10 mouse cellular contexts compared by ENCODE assay signal in genomic region chr5:112296404-112297181, GRCm38 (mm10). TPM values are rescaled to one million over a fixed set of nuclear protein-coding genes. Genes with fewer than 3 reads are reported as not detected.
A peak's percentile ranks its signal among the peaks of the same experiment; 100 is the strongest.
DNase-seq lines count a peak whose midpoint lies in the region; ATAC-seq and TF ChIP-seq lines count a peak whose summit lies in the region.
"Had no signal": no experiment of that assay in that cellular context is flagged by ENCODE, and none has a peak within 500 bp of the region (broad histone marks: within the 10 kb centered on the region; RNA-seq: fewer than 3 reads in every experiment).

No protein-coding gene starts in this region.

- peak overlapping the region; percentile 81 for H3K27ac ChIP-seq in liver, embryonic 11.5 days (ENCODE audit: low read depth, low read length)

- 49% methylated on average over 6 of the region's 6 CpGs for whole genome bisulfite sequencing in liver, embryonic 11.5 days

- DNase-seq in adrenal gland, postnatal 36 days: peak; percentile 57 to 73
- DNase-seq in adrenal gland, adult 8-10 months: no peak
- DNase-seq in kidney, postnatal 10 days: peak; percentile 51
- no peak for DNase-seq in kidney, adult 8-10 months
- peak; percentile 54 for DNase-seq in G1E (ENCODE audit: low spot score)
- DNase-seq in liver, embryonic 11.5 days (ENCODE audit: low spot score): no peak
- no peak for DNase-seq in cerebellum, adult 18-20 months
- no peak for DNase-seq in left cerebral cortex, postnatal 4 days
- DNase-seq: spleen, adult 18-20 months had no signal

- ATAC-seq in G1E (ENCODE audit: extremely low read depth, insufficient number of reproducible peaks, low FRiP score, poor library complexity, severe bottlenecking): peak; percentile 9; the same call in 1 of the 2 replicates
- peak; percentile 78 for ATAC-seq in liver, embryonic 11.5 days (replicated peaks; ENCODE audit: low FRiP score)

- H3K4me2 ChIP-seq in liver, embryonic 11.5 days: peak overlapping the region; percentile 37

- no peaks in the 10 kb centered on the region for H3K9me3 ChIP-seq in G1E (replicated peaks)
- no peaks in the 10 kb centered on the region for H3K9me3 ChIP-seq in liver, embryonic 11.5 days (ENCODE audit: control insufficient read depth, low read length)

- no peak overlapping the region; the same call in 1 of the 2 replicates for H3K4me3 ChIP-seq in G1E (ENCODE audit: low read depth, low read length)
- H3K4me3 ChIP-seq in liver, embryonic 11.5 days (ENCODE audit: low read depth, low read length): no peak overlapping the region

- H3K36me3 ChIP-seq in G1E (replicated peaks): peaks cover 95% of the 10 kb centered on the region
- 0 out of 2 replicates have a peak, but pooled peaks cover 2% of the 10 kb centered on the region for H3K36me3 ChIP-seq in liver, embryonic 11.5 days (ENCODE audit: control insufficient read depth, insufficient read depth, low read length)

- H3K27me3 ChIP-seq in G1E (ENCODE audit: insufficient read depth, low read length): no peaks in the 10 kb centered on the region
- H3K27me3 ChIP-seq in liver, embryonic 11.5 days (replicated peaks; ENCODE audit: control insufficient read depth, insufficient read depth, low read length): no peaks in the 10 kb centered on the region

- no peak for TF ChIP-seq CTCF in G1E (IDR thresholded peaks at IDR 0.05; ENCODE audit: low read depth, low read length)

- H3K9ac ChIP-seq in liver, embryonic 11.5 days (ENCODE audit: low read depth, low read length): peak overlapping the region; percentile 38; the same call in 1 of the 2 replicates

- intact Hi-C loops in left cerebral cortex, postnatal 4 days (cut with DNase I): no loop called here

- peaks cover 99% of the 10 kb centered on the region for H3K4me1 ChIP-seq in G1E (ENCODE audit: insufficient read depth, low read depth, low read length)
- peaks cover 69% of the 10 kb centered on the region for H3K4me1 ChIP-seq in liver, embryonic 11.5 days (replicated peaks; ENCODE audit: control insufficient read depth, insufficient read depth, low read length)

RNA-seq across cellular contexts. Expression of gene Tpst2, which starts 20.1 kb away (rescaled TPM):
- total RNA-seq in adrenal gland, postnatal 36 days (2021): 100 to 1,000 TPM; 198 to 275 TPM
- 100 to 1,000 TPM; 143 to 211 (median 173) TPM for total RNA-seq in adrenal gland, adult 8-10 months (2022)
- total RNA-seq in G1E (2014; fragmentation: Nextera tagmentation) (43.7 and 55.7 TPM in 2 replicates), G1E (2017) (32.9 and 37.3 TPM in 2 replicates)
- 103 and 156 TPM in 2 replicates for polyA plus RNA-seq in G1E (2012)
- 66.0 and 66.7 TPM in 2 replicates for polyA plus RNA-seq in liver, embryonic 11.5 days (2014; fragmentation: Nextera tagmentation; extraction: Ambion mirVana)
- 10 to 100 TPM; 25.5 to 28.8 TPM for total RNA-seq in left cerebral cortex, postnatal 4 days (2021)

RNA-seq across cellular contexts. Expression of gene Tfip11, which starts 29.6 kb away (rescaled TPM):
- total RNA-seq in adrenal gland, postnatal 36 days (2021): 10 to 100 TPM; 36.3 to 37.8 TPM
- total RNA-seq in adrenal gland, adult 8-10 months (2022): 10 to 100 TPM; 36.2 to 44.0 (median 38.9) TPM
- total RNA-seq in G1E (2014; fragmentation: Nextera tagmentation) (19.4 and 21.7 TPM in 2 replicates), G1E (2017) (14.9 and 19.4 TPM in 2 replicates)
- polyA plus RNA-seq in G1E (2012): 54.1 and 58.2 TPM in 2 replicates
- polyA plus RNA-seq in liver, embryonic 11.5 days (2014; fragmentation: Nextera tagmentation; extraction: Ambion mirVana): 24.5 and 30.5 TPM in 2 replicates
- 10 to 100 TPM; 33.2 to 34.9 TPM for total RNA-seq in left cerebral cortex, postnatal 4 days (2021)

RNA-seq across cellular contexts. Expression of gene Crybb1, which starts 41.0 kb away (rescaled TPM):
- 1 to 10 TPM; 3.4 to 3.9 TPM for total RNA-seq in adrenal gland, postnatal 36 days (2021)
- 1 to 10 TPM in 3 of 4 experiments, under 1 TPM in 1; 0.74 to 7.0 (median 2.6) TPM for total RNA-seq in adrenal gland, adult 8-10 months (2022)
- total RNA-seq in G1E (2014; fragmentation: Nextera tagmentation) (not detected in 2 replicates), G1E (2017) (not detected in 2 replicates)
- 0.14 TPM in 1 of 2 replicates, not detected in the other for polyA plus RNA-seq in G1E (2012)
- polyA plus RNA-seq in liver, embryonic 11.5 days (2014; fragmentation: Nextera tagmentation; extraction: Ambion mirVana): 0.31 and 0.45 TPM in 2 replicates
- total RNA-seq in left cerebral cortex, postnatal 4 days (2021): 1 to 10 TPM; 3.5 to 5.6 TPM
- polyA plus RNA-seq: activated CD4-positive, CD25-positive, alpha-beta regulatory T cell, adult 4 months had no signal

RNA-seq across cellular contexts. Expression of gene Cryba4, which starts 44.3 kb away (rescaled TPM):
- 10 to 100 TPM; 55.5 to 60.8 TPM for total RNA-seq in adrenal gland, postnatal 36 days (2021)
- total RNA-seq in adrenal gland, adult 8-10 months (2022): 100 to 1,000 TPM in 1 of 4 experiments, 10 to 100 TPM in 3; 42.1 to 126 (median 66.3) TPM
- total RNA-seq in G1E (2014; fragmentation: Nextera tagmentation): not detected in 2 replicates
- 0.98 TPM in 1 of 2 replicates, not detected in the other for total RNA-seq in G1E (2017)
- polyA plus RNA-seq in G1E (2012): 0.43 and 0.63 TPM in 2 replicates
- polyA plus RNA-seq in liver, embryonic 11.5 days (2014; fragmentation: Nextera tagmentation; extraction: Ambion mirVana): 0.84 and 1.3 TPM in 2 replicates
- total RNA-seq in left cerebral cortex, postnatal 4 days (2021): under 1 TPM; 0.50 to 0.54 TPM
- polyA plus RNA-seq: activated CD4-positive, CD25-positive, alpha-beta regulatory T cell, adult 4 months had no signal

RNA-seq across cellular contexts. Expression of gene Srrd, which starts 46.2 kb away (rescaled TPM):
- 10 to 100 TPM; 35.5 to 63.7 TPM for total RNA-seq in adrenal gland, postnatal 36 days (2021)
- total RNA-seq in adrenal gland, adult 8-10 months (2022): 10 to 100 TPM; 26.0 to 51.5 (median 29.9) TPM
- total RNA-seq in G1E (2014; fragmentation: Nextera tagmentation) (28.0 and 49.0 TPM in 2 replicates), G1E (2017) (18.5 and 28.7 TPM in 2 replicates)
- polyA plus RNA-seq in G1E (2012): 21.3 and 27.5 TPM in 2 replicates
- polyA plus RNA-seq in liver, embryonic 11.5 days (2014; fragmentation: Nextera tagmentation; extraction: Ambion mirVana): 35.3 and 36.5 TPM in 2 replicates
- 10 to 100 TPM; 30.7 to 34.4 TPM for total RNA-seq in left cerebral cortex, postnatal 4 days (2021)

Comparison
In these comparisons a context has a peak if more than half of its experiments do, and no peak if none do; other contexts are left out.
1. DNase-seq: peak in adrenal gland, postnatal 36 days (2 of 2), kidney, postnatal 10 days (single experiment) and G1E (single experiment); none in adrenal gland, adult 8-10 months (single experiment), kidney, adult 8-10 months (0 of 2), liver, embryonic 11.5 days (single experiment), cerebellum, adult 18-20 months (0 of 2) and left cerebral cortex, postnatal 4 days (single experiment).